Mouse (Mus musculus) layer of hippocampus, adult 9-10 months (tissue): ENCODE data around the gene Zfp941.
"Not testable (repeated sequence)": the region's sequence is repeated elsewhere in the genome, so short reads cannot be mapped to it uniquely, and the experiment has no call there.

ENCODE experiments used
- DNase-seq: peaks from one replicate; pipeline ENCODE4 v3.0.0; 2022; ENCODE audit warnings: low spot score

The Zfp941 gene

DNA sequence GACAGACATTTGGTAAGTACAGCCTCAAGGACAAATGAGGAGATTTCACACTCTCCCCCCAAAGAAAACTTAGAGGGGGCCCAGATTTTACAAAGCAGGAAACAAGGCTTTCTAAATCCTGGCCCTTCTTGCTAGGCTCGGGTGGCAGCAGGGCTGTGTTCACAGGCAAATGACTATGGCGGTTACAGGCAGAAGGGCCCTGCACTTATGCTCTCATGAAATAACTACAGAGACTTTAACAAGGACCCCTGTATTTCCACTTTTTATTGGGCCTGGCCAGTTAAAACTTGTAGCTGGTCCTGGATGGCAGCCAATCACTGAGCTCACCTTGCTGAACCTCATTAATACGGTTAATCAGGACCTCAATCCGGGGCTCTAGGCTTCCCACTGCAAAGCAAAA lies 41.4 kb downstream of the Zfp941 start:
- no peak for DNase-seq

- no peak for DNase-seq
Measured at GRCm38 (mm10) chr7:140765888-140766739, 55.9 kb downstream of the Zfp941 start.

DNA sequence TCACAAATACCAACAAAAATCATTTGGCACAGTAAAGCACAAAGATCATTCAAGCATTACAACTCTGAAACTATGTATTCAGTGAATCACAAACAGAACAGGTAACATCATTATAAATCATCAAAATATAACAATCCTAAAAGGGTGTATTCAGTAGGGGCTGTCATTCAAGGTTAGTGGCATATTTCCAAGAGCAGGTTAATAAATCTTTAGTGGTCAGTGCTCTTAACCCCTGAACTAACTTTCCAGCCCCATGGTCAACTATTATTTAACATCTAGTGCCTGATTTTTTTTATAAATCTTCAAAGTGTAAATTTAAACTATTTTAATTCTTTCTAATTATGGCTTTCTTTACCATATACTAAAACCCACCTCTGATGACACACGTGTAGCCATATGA lies 56.6 kb downstream of the Zfp941 start:
- not testable (repeated sequence) for DNase-seq

- DNase-seq: no peak
Measured at GRCm38 (mm10) chr7:140763447-140764020, 58.4 kb downstream of the Zfp941 start, which contains the start of gene Cyp2e1. Gene Cyp2e1, plus strand, starts transcription at chr7:140763739.

- DNase-seq: no peak
Measured at GRCm38 (mm10) chr7:140760647-140761046, 61.3 kb downstream of the Zfp941 start.
